Mouse (Mus musculus) common myeloid progenitor, adult 5-6 weeks (primary cell): Measurements from ENCODE around the gene Kpna4. TPM values are rescaled to one million over a fixed set of nuclear protein-coding genes. Genes with fewer than 3 reads are reported as not detected.
"Not testable (repeated sequence)": the region's sequence is repeated elsewhere in the genome, so short reads cannot be mapped to it uniquely, and the experiment has no call there.

Source experiments
- ATAC-seq: replicated peaks from 2 replicates; pipeline ENCODE4 v1.8.0; 2016; ENCODE audit warnings: low read depth, mild to moderate bottlenecking, moderate TSS enrichment, inconsistent platforms; ENCODE audit not compliant: poor library complexity, severe bottlenecking
- total RNA-seq: library from RNA; stranded (forward); fragments of 200-1000, 187-1606 nt; gene quantifications from 2 replicates; pipeline ENCODE4 v1.2.3, GENCODE M21; 2017

Kpna4 gene
- total RNA-seq, 1 experiment from 2014 or later = 65.0 TPM

- peak; percentile 84; the same call in 1 of the 2 replicates for ATAC-seq
Measured at GRCm38 (mm10) chr3:69020285-69020684, 106.6 kb downstream of the Kpna4 start.

GRCm38 (mm10) chr3:69018635-69019034, 108.3 kb downstream of the Kpna4 start:
- ATAC-seq = not testable (repeated sequence)

GRCm38 (mm10) chr3:69017181-69017580, 109.7 kb downstream of the Kpna4 start:
- ATAC-seq = 0 out of 2 replicates have a peak, but pooled peaks have one; percentile 22

Other genes starting within 250 kb of the Kpna4 start
- 23.0 and 23.9 TPM in 2 replicates for gene Ift80, start 122.5 kb downstream of the Kpna4 start, total RNA-seq
- 723 and 854 TPM in 2 replicates for gene Smc4, start 122.4 kb downstream of the Kpna4 start, total RNA-seq
- 30.8 and 46.2 TPM in 2 replicates for gene Trim59, start 82.4 kb downstream of the Kpna4 start, total RNA-seq
- gene Arl14, start 95.3 kb upstream of the Kpna4 start, total RNA-seq = not detected in 2 replicates
- 6.1 and 6.6 TPM in 2 replicates for gene Ppm1l, start 189.7 kb upstream of the Kpna4 start, total RNA-seq